Mouse (Mus musculus) bone marrow, adult 2 months (tissue): ENCODE measurements around the gene Tedc1. TPM values are rescaled to one million over a fixed set of nuclear protein-coding genes. Genes with fewer than 3 reads are reported as not detected.
"Not testable (repeated sequence)": the region's sequence is repeated elsewhere in the genome, so short reads cannot be mapped to it uniquely, and the experiment has no call there.

ENCODE experiments used
- H3K27ac ChIP-seq: fragments of 200-500 bp; 2 replicates; pipeline ENCODE4 v1.5.1; 2012; ENCODE audit warnings: low read depth, mild to moderate bottlenecking, control low read depth, inconsistent platforms, low read length; ENCODE audit not compliant: control insufficient read depth, poor library complexity, insufficient read depth
- H3K4me1 ChIP-seq: fragments of 200-500 bp; 2 replicates; pipeline ENCODE4 v1.6.1; 2011; ENCODE audit warnings: low read length; ENCODE audit not compliant: control insufficient read depth, insufficient read depth
- H3K4me3 ChIP-seq: fragments of 200-500 bp; replicated peaks from 2 replicates; pipeline ENCODE3; 2011; ENCODE audit warnings: mild to moderate bottlenecking, low read depth, low read length, control low read depth; ENCODE audit not compliant: control insufficient read depth
- CTCF ChIP-seq: fragments of 200-500 bp; IDR thresholded peaks from 2 replicates; pipeline ENCODE4 v1.5.1; 2011; ENCODE audit warnings: low read length, control low read depth; ENCODE audit not compliant: control insufficient read depth, insufficient read depth
- POLR2A ChIP-seq: fragments of 200-500 bp; IDR thresholded peaks from 2 replicates; pipeline ENCODE4 v1.6.1; 2011; ENCODE audit warnings: low read depth, mild to moderate bottlenecking, control low read depth, low read length, borderline replicate concordance; ENCODE audit not compliant: control insufficient read depth
- WGBS: fragments of 180-500 bp; shearing (Covaris S2); methylation state at CpG from one replicate; pipeline ENCODE4 v1.1.7; 2018; 5-methylcytosine and 5-hydroxymethylcytosine counted together
- polyA plus RNA-seq: library from polyadenylated mRNA; stranded (reverse); fragments of >200 nt; gene quantifications from 2 replicates; pipeline ENCODE4 v1.2.4, GENCODE M21; 2011; ENCODE audit warnings: low replicate concordance; ENCODE audit not compliant: missing spikeins, insufficient read depth, insufficient read length

Tedc1 gene
- polyA plus RNA-seq, 1 experiment, result 16.0 TPM

DNA sequence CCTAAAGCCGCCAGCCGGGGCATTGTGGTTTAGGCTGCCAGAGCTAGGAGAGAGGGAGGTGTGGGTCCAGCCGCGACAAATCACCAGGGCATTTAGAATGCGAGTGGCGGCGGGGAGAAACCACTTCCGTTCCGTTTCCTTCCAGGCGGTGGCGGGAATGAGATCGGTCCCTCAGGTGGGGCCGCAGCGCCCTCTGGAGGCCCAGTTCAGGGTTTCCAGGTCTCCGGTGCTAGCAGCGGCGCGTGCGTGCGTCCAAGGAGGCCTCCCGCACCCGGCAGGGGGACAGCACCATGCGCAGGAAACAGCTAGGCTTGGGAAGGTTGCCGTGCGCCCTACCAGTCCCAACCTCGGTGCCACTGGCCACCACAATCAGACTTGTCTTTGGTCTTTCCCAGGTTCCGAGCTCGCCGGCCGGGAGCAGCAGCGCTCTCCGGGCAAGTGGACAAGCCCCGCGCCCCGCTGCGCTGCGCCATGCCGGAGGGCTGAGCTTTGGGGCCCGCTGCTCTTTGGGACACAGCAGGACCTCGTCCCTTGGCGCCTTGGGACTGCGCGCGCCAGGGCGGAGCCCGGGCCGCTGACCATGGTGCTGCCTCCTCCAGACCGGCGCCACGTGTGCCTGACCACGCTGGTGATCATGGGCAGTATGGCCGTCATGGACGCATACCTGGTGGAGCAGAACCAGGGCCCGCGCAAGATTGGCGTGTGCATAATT, 31.5 kb downstream of the Tedc1 start:
- WGBS, result 26% methylated on average over 56 of the region's 56 CpGs
- TF ChIP-seq CTCF, result peak; percentile 66
- no peak for TF ChIP-seq POLR2A
- H3K4me1 ChIP-seq, result no peaks in the 10 kb centered on the region
- no peak overlapping the region for H3K4me3 ChIP-seq
- no peak overlapping the region for H3K27ac ChIP-seq

DNA sequence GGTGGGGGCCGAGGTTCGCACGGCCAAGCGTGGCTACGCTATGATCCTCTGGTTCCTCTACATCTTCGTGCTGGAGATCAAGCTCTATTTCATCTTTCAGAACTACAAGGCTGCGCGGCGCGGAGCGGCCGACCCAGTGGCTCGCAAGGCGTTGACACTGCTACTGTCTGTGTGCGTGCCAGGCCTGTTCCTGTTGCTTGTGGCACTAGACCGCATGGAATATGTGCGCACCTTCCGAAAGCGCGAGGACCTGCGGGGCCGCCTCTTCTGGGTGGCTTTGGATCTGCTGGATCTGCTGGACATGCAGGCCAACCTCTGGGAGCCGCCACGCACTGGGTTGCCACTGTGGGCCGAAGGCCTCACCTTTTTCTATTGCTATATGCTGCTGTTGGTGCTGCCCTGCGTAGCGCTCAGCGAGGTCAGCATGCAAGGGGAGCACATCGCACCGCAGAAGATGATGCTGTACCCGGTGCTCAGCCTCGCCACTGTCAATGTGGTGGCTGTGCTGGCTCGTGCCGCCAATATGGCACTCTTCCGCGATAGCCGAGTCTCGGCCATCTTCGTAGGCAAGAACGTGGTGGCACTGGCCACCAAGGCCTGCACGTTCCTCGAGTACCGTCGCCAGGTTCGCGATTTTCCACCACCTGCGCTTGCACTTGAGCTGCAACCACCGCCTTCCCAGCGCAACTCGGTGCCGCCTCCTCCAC, 32.3 kb downstream of the Tedc1 start:
- Histone ChIP-seq H3K27ac (no peak overlapping the region), H3K4me3 (no peak overlapping the region), H3K4me1 (no peaks in the 10 kb centered on the region)
- TF ChIP-seq POLR2A, result no peak
- no peak for TF ChIP-seq CTCF
- 94% methylated on average over 51 of the region's 51 CpGs for WGBS

- Histone ChIP-seq H3K4me1 (no peaks in the 10 kb centered on the region), H3K27ac (no peak overlapping the region), H3K4me3 (no peak overlapping the region)
- 54% methylated on average over 2 of the region's 2 CpGs for WGBS
- TF ChIP-seq CTCF, result no peak
- no peak for TF ChIP-seq POLR2A
Measured at GRCm38 (mm10) chr12:113193423-113193822, 37.2 kb downstream of the Tedc1 start.

GRCm38 (mm10) chr12:113199132-113199531, 42.9 kb downstream of the Tedc1 start:
- 94% methylated on average over 3 of the region's 6 CpGs for WGBS
- H3K27ac ChIP-seq, H3K4me3 ChIP-seq, H3K4me1 ChIP-seq: not testable (repeated sequence)

DNA sequence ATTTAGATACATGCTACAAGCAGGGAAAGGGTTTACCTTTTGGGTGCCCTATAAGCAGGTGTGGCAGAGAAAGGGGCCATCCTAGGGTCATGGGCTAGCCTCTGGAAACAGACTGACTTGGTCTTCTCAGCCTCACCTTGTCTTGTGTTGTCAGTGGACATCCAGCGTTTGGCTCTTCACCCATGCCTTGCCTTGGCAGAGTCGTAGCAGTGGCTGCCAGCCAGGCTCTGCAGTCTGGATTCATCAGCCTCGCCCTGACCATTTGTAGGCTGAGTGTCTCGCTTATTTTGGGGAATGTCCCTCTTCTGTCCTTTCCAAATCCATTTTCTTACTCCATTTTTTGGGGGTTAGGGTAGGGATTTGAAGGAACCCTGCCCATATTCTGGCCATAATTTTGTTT, 45.1 kb downstream of the Tedc1 start:
- 77% methylated on average over 4 of the region's 4 CpGs for WGBS
- Histone ChIP-seq H3K27ac (no peak overlapping the region), H3K4me3 (no peak overlapping the region), H3K4me1 (no peaks in the 10 kb centered on the region)
- TF ChIP-seq CTCF, result no peak
- TF ChIP-seq POLR2A, result no peak

DNA sequence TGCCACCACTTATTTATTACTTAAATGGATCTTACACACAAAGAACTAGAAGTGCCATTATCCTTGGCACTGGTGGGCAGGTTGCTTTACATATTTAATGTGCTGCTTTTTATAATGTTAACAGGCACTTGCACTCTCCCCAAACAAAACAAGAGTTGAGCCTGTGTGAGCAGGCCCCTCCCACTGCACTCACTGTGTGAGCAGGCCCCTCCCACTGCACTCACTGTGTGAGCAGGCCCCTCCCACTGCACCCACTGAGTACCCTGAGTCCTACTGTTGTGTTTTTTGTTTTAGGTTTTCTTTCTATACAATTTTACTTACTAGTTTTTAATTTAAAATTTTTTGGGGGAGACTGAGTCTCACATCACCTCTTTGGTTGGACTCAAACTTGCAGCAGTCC, 45.8 kb downstream of the Tedc1 start:
- Histone ChIP-seq H3K27ac (no peak overlapping the region), H3K4me3 (no peak overlapping the region), H3K4me1 (no peaks in the 10 kb centered on the region)
- TF ChIP-seq POLR2A (no peak), CTCF (no peak)

DNA sequence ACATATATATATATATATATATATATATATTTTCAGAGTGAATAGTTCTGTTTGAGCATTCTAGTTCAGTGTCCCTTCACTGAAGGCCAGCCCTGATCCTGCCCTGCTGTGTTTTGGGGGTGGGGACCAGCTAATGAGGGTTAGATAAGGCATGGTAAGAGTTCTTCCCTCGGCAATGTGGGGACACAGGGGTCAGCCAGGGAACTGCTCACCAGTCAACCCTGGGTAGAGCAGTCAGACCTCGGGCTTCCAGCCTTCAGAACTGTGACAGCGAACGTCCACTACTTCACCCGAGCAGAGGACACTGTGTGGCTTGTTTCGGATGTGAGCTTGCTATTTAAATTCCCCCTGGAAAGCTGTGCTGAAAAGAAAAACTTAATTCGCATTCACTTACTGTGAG, 47.3 kb downstream of the Tedc1 start:
- Histone ChIP-seq H3K27ac (no peak overlapping the region), H3K4me1 (no peaks in the 10 kb centered on the region), H3K4me3 (no peak overlapping the region)
- 79% methylated on average over 7 of the region's 7 CpGs for WGBS
- TF ChIP-seq CTCF (no peak), POLR2A (no peak)

DNA sequence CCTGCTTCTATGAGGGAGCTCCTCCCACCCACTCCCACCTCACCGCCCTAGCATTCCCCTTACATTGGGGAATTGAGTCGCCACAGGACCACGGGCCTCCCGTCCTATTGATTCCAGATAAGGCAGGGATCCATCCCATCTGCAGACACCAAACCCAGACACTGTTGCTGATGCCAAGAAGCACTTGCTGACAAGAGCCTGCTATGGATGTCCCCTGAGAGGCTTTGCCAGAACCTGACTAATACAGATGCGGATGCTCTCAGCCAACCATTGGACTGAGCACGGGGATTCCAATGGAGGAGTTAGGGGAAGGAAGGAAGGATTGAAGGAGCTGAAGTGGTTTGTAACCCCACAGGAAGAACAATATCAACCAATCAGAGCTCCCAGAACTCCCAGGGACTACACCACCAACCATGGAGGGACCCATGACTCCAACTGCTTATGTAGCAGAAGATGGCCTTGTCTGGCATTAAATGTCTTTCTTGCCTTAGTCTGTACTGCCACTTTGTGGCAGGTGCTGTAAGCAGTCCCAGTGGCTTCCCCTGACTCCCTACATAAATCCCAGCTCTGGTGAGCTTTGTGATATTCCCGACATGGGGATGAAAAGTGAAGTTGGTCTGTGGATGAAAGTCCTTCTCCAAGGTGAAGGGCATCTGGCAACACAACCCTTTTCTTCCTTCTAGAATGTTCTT, 49.2 kb downstream of the Tedc1 start:
- H3K4me1 ChIP-seq, result no peaks in the 10 kb centered on the region
- no peak overlapping the region for H3K27ac ChIP-seq
- H3K4me3 ChIP-seq, result no peak overlapping the region
- 78% methylated on average over 7 of the region's 7 CpGs for WGBS
- TF ChIP-seq POLR2A (no peak), CTCF (no peak)
